Mouse (Mus musculus) hindbrain, embryonic 15.5 days (tissue): Measurements from ENCODE around the gene Hist1h4b. TPM values are rescaled to one million over a fixed set of nuclear protein-coding genes. Genes with fewer than 3 reads are reported as not detected.
"Not testable (repeated sequence)": the region's sequence is repeated elsewhere in the genome, so short reads cannot be mapped to it uniquely, and the experiment has no call there.

Source experiments
- ATAC-seq: fragments of 200-750 bp; cut with Nextera tagmentation; 2 replicates; pipeline ENCODE4 v1.8.0; 2017; ENCODE audit warnings: low read depth, moderate number of reproducible peaks, moderate TSS enrichment; ENCODE audit not compliant: low FRiP score
- H3K27ac ChIP-seq: fragments of 300-500 bp; sonication (generic); replicated peaks from 2 replicates; pipeline ENCODE4 v1.5.1; 2015; ENCODE audit warnings: mild to moderate bottlenecking, inconsistent platforms
- H3K27me3 ChIP-seq: fragments of 300-500 bp; sonication (generic); 2 replicates; pipeline ENCODE4 v1.6.1; 2015; ENCODE audit warnings: control low read depth, inconsistent platforms
- H3K36me3 ChIP-seq: fragments of 300-500 bp; sonication (generic); 2 replicates; pipeline ENCODE4 v1.6.1; 2015; ENCODE audit warnings: control low read depth, inconsistent platforms
- H3K4me1 ChIP-seq: fragments of 300-500 bp; sonication (generic); replicated peaks from 2 replicates; pipeline ENCODE4 v1.6.1; 2015; ENCODE audit warnings: control low read depth, inconsistent platforms
- H3K4me2 ChIP-seq: fragments of 300-500 bp; sonication (generic); 2 replicates; pipeline ENCODE4 v1.6.1; 2015; ENCODE audit warnings: moderate library complexity, mild to moderate bottlenecking, inconsistent platforms
- H3K4me3 ChIP-seq: fragments of 300-500 bp; sonication (generic); 2 replicates; pipeline ENCODE4 v1.5.1; 2015; ENCODE audit warnings: mild to moderate bottlenecking, inconsistent platforms
- H3K9ac ChIP-seq: fragments of 300-500 bp; sonication (generic); 2 replicates; pipeline ENCODE4 v1.6.1; 2015; ENCODE audit warnings: inconsistent platforms
- H3K9me3 ChIP-seq: fragments of 300-500 bp; sonication (generic); 2 replicates; pipeline ENCODE4 v1.6.1; 2016; ENCODE audit warnings: control low read depth, inconsistent platforms
- WGBS: fragments of 180-500 bp; shearing (Covaris S2); methylation state at CpG from one replicate; pipeline ENCODE4 v1.1.7; 2015; 5-methylcytosine and 5-hydroxymethylcytosine counted together
- polyA plus RNA-seq: library from polyadenylated mRNA; unstranded; fragments of >200 nt; fragmentation: Nextera tagmentation; extraction: Ambion mirVana; gene quantifications from 2 replicates; pipeline ENCODE4 v1.2.1, GENCODE M21; 2015

Gene Hist1h4b
- polyA plus RNA-seq, 1 experiment from 2014 or later: 1.9 TPM

DNA sequence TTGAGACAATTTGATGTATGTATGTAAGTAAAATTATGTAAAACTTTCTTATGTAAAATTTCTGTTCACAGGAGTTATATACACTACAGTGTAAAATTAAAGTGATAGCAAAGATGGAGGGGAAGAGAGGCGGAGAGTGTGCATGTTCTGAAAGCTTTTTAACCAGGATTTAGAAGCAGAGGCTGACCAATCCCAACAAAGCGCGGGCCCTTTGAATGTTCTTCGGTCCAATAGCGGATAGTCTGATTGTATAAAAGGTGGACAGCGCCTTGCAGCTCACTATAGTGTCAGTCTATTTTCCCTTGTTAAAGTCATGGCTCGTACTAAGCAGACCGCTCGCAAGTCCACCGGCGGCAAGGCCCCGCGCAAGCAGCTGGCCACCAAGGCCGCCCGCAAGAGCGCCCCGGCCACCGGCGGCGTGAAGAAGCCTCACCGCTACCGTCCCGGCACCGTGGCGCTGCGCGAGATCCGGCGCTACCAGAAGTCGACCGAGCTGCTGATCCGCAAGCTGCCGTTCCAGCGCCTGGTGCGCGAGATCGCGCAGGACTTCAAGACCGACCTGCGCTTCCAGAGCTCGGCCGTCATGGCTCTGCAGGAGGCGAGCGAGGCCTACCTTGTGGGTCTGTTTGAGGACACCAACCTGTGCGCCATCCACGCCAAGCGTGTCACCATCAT lies 4.6 kb upstream of the Hist1h4b start, which contains the start of gene Hist1h3b:
Gene Hist1h3b, plus strand, starts transcription at position 201 of the 675 bp plus-strand sequence.
- peak within 1 kb of the TSS; percentile 94 for H3K27ac ChIP-seq
- H3K9me3 ChIP-seq, H3K27me3 ChIP-seq, H3K36me3 ChIP-seq: not testable (repeated sequence)
- ATAC-seq: peak; percentile 83
- H3K9ac ChIP-seq: peak within 1 kb of the TSS; percentile 46
- WGBS: 1% methylated on average over 22 of the region's 47 CpGs
- peak within 1 kb of the TSS; percentile 87 for H3K4me2 ChIP-seq
- peaks cover 21% of the 10 kb centered on the region for H3K4me1 ChIP-seq
- peak within 1 kb of the TSS; percentile 45 for H3K4me3 ChIP-seq

DNA sequence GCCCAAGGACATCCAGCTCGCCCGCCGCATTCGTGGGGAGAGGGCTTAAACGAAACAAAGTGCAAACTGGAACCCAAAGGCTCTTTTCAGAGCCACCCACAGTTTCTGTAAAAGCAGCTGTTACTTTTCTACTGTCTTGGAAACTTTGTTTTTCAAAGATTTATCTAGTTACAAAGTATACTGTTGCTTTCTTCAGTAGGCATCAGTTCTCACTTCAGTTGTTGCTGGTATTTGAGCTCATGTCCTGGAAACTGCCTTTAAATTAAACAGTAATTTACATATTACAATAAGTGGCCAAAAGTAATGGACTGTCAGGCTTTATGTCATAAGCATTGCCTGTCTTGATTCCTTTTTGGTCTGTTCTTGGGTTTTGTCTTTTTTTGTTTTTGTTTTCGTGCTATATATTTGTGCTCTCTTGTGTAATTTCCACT lies 4.1 kb upstream of the Hist1h4b start:
- H3K27ac ChIP-seq: no peak overlapping the region
- no peaks in the 10 kb centered on the region for H3K27me3 ChIP-seq
- 0 out of 2 replicates have a peak overlapping the region, but pooled peaks have one; percentile 19 for H3K9ac ChIP-seq
- H3K4me2 ChIP-seq: peak overlapping the region; percentile 87
- peaks cover 21% of the 10 kb centered on the region for H3K4me1 ChIP-seq
- WGBS: 3% methylated on average over 6 of the region's 6 CpGs
- H3K4me3 ChIP-seq: peak overlapping the region; percentile 19
- H3K9me3 ChIP-seq: no peaks in the 10 kb centered on the region
- ATAC-seq: no peak
- no peaks in the 10 kb centered on the region for H3K36me3 ChIP-seq

DNA sequence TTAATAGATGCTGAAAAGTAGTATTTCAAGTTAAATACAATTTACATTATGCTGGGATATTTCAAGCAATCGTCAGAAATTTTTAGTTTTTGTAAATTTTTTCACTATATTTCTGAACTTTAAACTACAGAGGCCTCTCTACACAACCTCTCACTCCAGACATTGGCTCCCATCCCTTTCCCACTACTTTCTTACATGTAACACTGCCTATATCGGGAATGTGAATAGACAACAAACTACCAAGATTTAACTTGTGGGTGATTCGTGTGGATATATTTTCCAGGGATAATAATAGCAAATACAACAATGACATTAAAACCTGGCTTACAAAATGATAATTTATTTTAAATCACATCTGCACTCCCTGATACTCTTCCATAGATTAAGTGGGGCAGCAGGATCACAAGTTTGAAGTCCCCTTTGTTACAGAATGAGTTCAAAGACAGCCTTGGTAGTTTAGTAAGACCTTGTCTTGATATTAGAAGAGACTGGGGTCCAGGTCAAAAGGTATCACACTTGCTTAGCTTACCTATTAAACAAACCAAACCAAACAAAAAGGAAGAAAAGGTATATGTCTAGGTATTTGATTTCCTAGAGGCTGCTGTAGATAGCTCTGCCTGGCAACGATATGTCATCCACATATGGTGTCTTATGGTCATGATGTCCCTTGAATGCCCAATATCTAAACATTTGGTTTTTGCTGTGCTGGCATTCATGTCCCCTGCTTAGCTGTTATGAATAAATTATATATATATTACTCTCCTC lies 3.3 kb upstream of the Hist1h4b start:
- ATAC-seq: no peak
- no peaks in the 10 kb centered on the region for H3K27me3 ChIP-seq
- no peak overlapping the region for H3K4me3 ChIP-seq
- no peaks in the 10 kb centered on the region for H3K9me3 ChIP-seq
- no peaks in the 10 kb centered on the region for H3K36me3 ChIP-seq
- H3K4me2 ChIP-seq: 0 out of 2 replicates have a peak overlapping the region, but pooled peaks have one; percentile 87
- no peak overlapping the region for H3K27ac ChIP-seq
- H3K4me1 ChIP-seq: peaks cover 15% of the 10 kb centered on the region
- 64% methylated on average over 4 of the region's 4 CpGs for WGBS
- H3K9ac ChIP-seq: no peak overlapping the region

DNA sequence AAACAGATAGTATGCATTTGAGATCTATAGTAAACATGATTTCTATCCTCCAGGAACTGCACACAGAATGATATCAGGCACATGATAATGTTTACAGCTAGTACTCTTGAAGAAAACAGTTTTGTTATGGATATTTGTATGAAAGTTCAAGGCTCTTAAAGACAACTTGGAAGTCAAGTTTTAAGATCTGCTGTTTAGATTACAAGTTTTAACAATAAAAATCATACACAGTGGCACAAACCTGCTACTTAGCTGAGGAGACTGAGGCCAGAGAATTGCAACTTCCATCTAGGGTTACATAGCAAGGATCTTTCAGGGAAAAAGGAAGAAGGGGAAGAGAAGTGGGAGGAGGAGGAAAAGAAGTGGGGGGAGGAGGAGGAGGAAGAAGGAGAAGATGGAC lies 1.8 kb upstream of the Hist1h4b start:
- Histone ChIP-seq H3K4me3 (no peak overlapping the region), H3K9me3 (no peaks in the 10 kb centered on the region), H3K27me3 (no peaks in the 10 kb centered on the region), H3K4me2 (no peak overlapping the region), H3K9ac (no peak overlapping the region), H3K36me3 (no peaks in the 10 kb centered on the region), H3K27ac (no peak overlapping the region), H3K4me1 (peaks cover 19% of the 10 kb centered on the region)
- ATAC-seq: no peak

DNA sequence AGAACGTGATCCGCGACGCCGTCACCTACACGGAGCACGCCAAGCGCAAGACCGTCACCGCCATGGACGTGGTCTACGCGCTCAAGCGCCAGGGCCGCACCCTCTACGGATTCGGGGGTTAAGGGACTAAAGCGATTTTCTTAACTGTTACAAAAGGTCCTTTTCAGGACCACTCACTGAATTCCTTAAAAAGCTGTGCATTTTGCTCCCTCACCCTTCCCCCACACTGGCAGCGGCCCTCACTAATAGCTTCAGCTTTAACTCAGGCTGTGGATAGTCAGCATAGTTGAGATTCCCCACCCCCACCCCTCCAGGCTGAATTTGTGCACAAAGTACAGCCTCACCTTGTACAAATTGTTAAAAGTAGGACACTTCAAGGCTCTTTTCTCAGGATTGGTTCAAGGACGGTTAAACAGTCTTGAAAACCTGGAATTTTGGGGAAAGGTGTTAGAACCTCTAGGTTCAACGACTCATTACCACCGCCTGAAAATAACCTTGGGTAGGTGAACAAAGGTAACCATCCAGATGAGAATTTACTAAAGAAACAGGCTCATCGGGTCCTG lies 479 bp downstream of the Hist1h4b start:
- 1% methylated on average over 22 of the region's 23 CpGs for WGBS
- Histone ChIP-seq H3K36me3 (no peaks in the 10 kb centered on the region), H3K27me3 (no peaks in the 10 kb centered on the region), H3K4me3 (peak overlapping the region; percentile 42), H3K9me3 (no peaks in the 10 kb centered on the region), H3K9ac (peak overlapping the region; percentile 28), H3K4me2 (peak overlapping the region; percentile 73), H3K27ac (peak overlapping the region; percentile 90), H3K4me1 (peaks cover 25% of the 10 kb centered on the region)
- ATAC-seq: no peak

DNA sequence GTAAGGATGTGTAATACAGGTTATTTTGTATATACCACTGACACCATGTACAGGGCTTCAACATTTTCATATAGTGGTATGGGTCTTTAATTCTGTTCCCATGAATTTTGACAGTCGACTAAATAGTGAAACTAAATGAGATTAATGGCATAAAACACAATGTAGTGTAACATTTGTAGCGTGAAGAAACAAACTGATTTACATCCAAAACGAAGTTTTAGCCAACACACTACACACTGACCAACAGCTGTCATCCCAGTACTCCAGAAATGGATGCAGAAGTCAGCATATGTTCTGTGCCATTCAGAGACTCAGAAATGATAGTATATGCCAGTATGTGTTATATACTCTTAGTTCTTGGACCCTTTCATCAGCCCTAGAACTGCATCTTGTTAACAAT lies 1.1 kb downstream of the Hist1h4b start:
- 49% methylated on average over 3 of the region's 3 CpGs for WGBS
- peak overlapping the region; percentile 73; the same call in 1 of the 2 replicates for H3K4me2 ChIP-seq
- ATAC-seq: no peak

DNA sequence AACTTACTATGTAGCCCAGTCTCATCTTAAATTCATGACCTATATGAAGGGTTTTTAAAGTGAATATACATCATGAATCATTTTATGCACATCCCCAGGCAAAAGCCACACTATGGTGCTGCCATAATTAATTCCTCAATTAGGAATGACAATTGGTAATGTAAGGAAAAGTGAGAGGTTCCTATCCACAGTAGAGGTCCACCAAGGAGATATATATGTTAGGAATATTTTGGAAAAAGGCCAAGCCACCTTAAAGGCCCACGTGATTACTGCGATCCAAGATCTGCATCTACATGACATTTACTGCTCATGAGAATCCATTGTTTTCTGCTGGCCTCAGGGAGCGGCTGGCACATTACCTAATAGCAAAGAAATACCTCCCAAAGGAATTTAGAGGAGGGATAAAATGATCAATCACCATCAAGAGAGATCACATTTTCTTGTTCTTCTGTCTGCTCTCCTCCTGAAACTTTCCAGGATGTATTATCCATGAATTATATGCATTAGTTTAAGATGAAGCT lies 2.5 kb downstream of the Hist1h4b start:
- 61% methylated on average over 3 of the region's 3 CpGs for WGBS
- ATAC-seq: no peak
- Histone ChIP-seq H3K9me3 (no peaks in the 10 kb centered on the region), H3K27me3 (no peaks in the 10 kb centered on the region), H3K4me2 (no peak overlapping the region; the same call in 1 of the 2 replicates), H3K27ac (no peak overlapping the region), H3K4me1 (peaks cover 32% of the 10 kb centered on the region), H3K36me3 (no peaks in the 10 kb centered on the region), H3K4me3 (no peak overlapping the region), H3K9ac (no peak overlapping the region)

More for the DNA sequence above, 1.1 kb downstream of the Hist1h4b start:
- Histone ChIP-seq H3K9me3 (no peaks in the 10 kb centered on the region), H3K9ac (no peak overlapping the region), H3K36me3 (no peaks in the 10 kb centered on the region), H3K4me3 (no peak overlapping the region), H3K27ac (no peak overlapping the region), H3K4me1 (peaks cover 22% of the 10 kb centered on the region), H3K27me3 (no peaks in the 10 kb centered on the region)

DNA sequence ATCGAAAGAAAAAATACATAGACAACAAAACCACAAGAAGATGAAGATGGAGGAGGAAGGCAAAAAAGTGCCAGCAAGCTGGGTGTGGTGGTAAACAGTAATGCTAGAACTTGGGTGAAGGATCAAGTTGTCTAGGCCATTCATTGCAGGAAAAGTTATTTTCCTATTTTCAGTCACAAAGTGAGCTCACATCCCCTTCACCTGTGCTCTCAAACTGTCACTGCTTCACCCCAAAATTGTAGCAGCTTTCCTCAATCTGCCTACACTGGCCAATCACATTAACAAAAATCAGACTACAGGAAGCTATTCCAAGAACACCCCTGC lies 3.1 kb downstream of the Hist1h4b start:
- Histone ChIP-seq H3K27ac (peak overlapping the region; percentile 87; the same call in 1 of the 2 replicates), H3K4me3 (peak overlapping the region; percentile 56), H3K9me3 (no peaks in the 10 kb centered on the region), H3K27me3 (no peaks in the 10 kb centered on the region), H3K36me3 (no peaks in the 10 kb centered on the region), H3K4me2 (peak overlapping the region; percentile 87), H3K4me1 (peaks cover 37% of the 10 kb centered on the region), H3K9ac (peak overlapping the region; percentile 50; the same call in 1 of the 2 replicates)
- no peak for ATAC-seq
- WGBS: 71% methylated on average over 1 of the region's 1 CpGs

DNA sequence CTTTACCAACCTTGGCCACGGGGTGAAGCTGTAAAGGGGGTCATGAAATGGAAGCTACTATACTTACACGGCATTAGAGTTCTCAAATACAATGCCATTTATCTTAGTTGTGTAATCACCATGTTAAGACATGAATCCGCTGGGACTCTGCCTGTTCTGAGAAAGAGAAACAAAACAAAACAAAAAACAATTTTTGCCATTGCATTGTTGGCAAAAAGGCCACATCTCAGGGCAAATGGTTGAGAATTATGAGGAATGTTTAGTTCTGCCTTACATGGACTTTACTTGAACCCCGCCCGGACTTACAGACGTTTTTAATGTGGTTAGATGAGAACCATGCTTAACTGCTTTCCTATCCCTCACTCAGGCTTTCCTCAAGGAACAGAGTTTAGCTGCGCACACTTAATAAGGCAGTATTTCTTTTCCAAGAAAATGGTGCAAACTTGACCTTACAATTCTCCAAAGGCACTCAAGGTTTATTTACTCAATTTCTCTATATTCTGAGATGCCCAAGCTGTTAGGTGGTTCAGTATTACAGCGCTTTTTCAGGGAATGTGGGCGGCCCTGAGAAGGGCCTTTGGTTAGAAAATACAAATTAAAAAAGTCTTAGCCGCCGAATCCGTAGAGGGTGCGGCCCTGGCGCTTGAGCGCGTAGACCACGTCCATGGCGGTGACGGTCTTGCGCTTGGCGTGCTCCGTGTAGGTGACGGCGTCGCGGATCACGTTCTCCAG lies 3.6 kb downstream of the Hist1h4b start:
- Histone ChIP-seq H3K4me2 (peak overlapping the region; percentile 87), H3K9ac (peak overlapping the region; percentile 50), H3K36me3 (no peaks in the 10 kb centered on the region), H3K4me3 (peak overlapping the region; percentile 56), H3K9me3 (no peaks in the 10 kb centered on the region), H3K27ac (peak overlapping the region; percentile 87), H3K27me3 (no peaks in the 10 kb centered on the region), H3K4me1 (peaks cover 37% of the 10 kb centered on the region)
- ATAC-seq: peak; percentile 21; the same call in 1 of the 2 replicates
- WGBS: 2% methylated on average over 22 of the region's 27 CpGs

DNA sequence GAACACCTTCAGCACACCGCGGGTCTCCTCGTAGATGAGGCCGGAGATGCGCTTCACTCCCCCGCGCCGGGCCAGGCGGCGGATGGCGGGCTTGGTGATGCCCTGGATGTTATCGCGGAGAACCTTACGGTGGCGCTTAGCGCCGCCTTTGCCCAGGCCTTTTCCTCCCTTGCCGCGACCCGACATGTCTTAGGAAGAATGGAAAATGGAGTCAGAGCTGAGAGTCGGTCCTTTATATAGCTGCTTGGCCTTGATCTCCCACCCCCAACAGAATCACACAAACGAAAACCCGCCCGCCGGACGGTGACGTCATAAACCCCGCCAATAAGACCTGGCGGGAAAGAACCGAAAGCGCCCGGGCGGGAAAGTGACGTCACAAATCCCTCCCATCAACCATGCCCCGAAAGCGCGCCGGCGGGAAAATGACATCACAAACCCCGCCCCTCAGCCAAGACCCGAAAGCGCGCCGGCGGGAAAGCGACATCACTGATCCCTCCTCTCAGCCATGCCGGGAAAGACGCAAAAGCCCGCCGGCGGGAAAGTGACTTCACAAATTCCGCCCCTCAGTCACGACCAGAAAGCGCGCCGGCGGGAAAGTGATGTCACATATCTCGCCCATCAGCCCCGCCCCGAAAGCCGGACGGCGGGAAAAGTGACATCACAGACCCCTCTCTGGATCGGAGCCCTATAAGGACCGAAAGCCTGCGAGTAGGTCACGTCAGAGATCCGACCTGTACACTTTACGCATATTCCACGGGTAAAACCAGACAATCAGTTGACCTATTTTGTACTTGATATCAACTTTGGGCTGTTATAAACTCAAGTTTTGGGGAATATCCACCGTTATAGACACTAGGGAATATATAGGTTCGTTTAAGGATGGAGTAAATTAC lies 4.4 kb downstream of the Hist1h4b start, which contains the start of gene Hist1h4a:
Gene Hist1h4a, minus strand, starts transcription at position 259 of the 893 bp plus-strand sequence.
- under 1% methylated on average over 68 of the region's 72 CpGs for WGBS
- ATAC-seq: peak; percentile 84
- Histone ChIP-seq H3K9ac (peak within 1 kb of the TSS; percentile 50), H3K27ac (peak within 1 kb of the TSS; percentile 87), H3K27me3 (no peaks in the 10 kb centered on the region), H3K4me1 (peaks cover 37% of the 10 kb centered on the region), H3K36me3 (no peaks in the 10 kb centered on the region), H3K4me2 (peak within 1 kb of the TSS; percentile 87), H3K4me3 (peak within 1 kb of the TSS; percentile 56), H3K9me3 (no peaks in the 10 kb centered on the region)
